Mouse (Mus musculus) liver, embryonic 11.5 days (tissue): Measurements from ENCODE around the gene Qrich1. TPM values are rescaled to one million over a fixed set of nuclear protein-coding genes. Genes with fewer than 3 reads are reported as not detected.

Source experiments
- ATAC-seq: fragments of 200-750 bp; cut with Nextera tagmentation; replicated peaks from 2 replicates; pipeline ENCODE4 v1.8.0; 2017; ENCODE audit warnings: moderate number of reproducible peaks, mild to moderate bottlenecking, moderate TSS enrichment, moderate library complexity; ENCODE audit not compliant: low FRiP score
- DNase-seq: peaks from one replicate; pipeline ENCODE4 v3.0.0-alpha.2; 2017; ENCODE audit warnings: low spot score
- H3K27ac ChIP-seq: fragments of 300-500 bp; sonication (generic); 2 replicates; pipeline ENCODE4 v1.5.1; 2014; ENCODE audit warnings: mild to moderate bottlenecking, low read depth, low read length, control low read depth
- H3K27me3 ChIP-seq: fragments of 300-500 bp; sonication (generic); replicated peaks from 2 replicates; pipeline ENCODE4 v1.6.1; 2014; ENCODE audit warnings: low read length, mixed read lengths; ENCODE audit not compliant: control insufficient read depth, insufficient read depth
- H3K36me3 ChIP-seq: fragments of 300-500 bp; sonication (generic); 2 replicates; pipeline ENCODE4 v1.6.1; 2014; ENCODE audit warnings: mild to moderate bottlenecking, low read length, moderate library complexity, mixed read lengths; ENCODE audit not compliant: control insufficient read depth, insufficient read depth
- H3K4me1 ChIP-seq: fragments of 300-500 bp; sonication (generic); replicated peaks from 2 replicates; pipeline ENCODE4 v1.6.1; 2014; ENCODE audit warnings: low read length, mixed read lengths; ENCODE audit not compliant: control insufficient read depth, insufficient read depth
- H3K4me2 ChIP-seq: fragments of 300-500 bp; sonication (generic); 2 replicates; pipeline ENCODE4 v1.6.1; 2014; ENCODE audit warnings: mild to moderate bottlenecking, control low read depth, moderate library complexity
- H3K4me3 ChIP-seq: fragments of 300-500 bp; sonication (generic); 2 replicates; pipeline ENCODE4 v1.5.1; 2014; ENCODE audit warnings: low read depth, low read length, control low read depth
- H3K9ac ChIP-seq: fragments of 300-500 bp; sonication (generic); 2 replicates; pipeline ENCODE4 v1.6.1; 2014; ENCODE audit warnings: low read depth, low read length, control low read depth
- H3K9me3 ChIP-seq: fragments of 300-500 bp; sonication (generic); 2 replicates; pipeline ENCODE4 v1.6.1; 2016; ENCODE audit warnings: low read length, inconsistent platforms, mixed read lengths; ENCODE audit not compliant: control insufficient read depth
- WGBS: fragments of 180-500 bp; shearing (Covaris S2); extraction: QIAGEN DNeasy Blood & Tissue Kit; methylation state at CpG from one replicate; pipeline ENCODE4 v1.1.7; 2014; 5-methylcytosine and 5-hydroxymethylcytosine counted together
- polyA plus RNA-seq: library from polyadenylated mRNA; unstranded; fragments of >200 nt; fragmentation: Nextera tagmentation; extraction: Ambion mirVana; gene quantifications from 2 replicates; pipeline ENCODE4 v1.2.1, GENCODE M21; 2014

Gene Qrich1
- polyA plus RNA-seq, 1 experiment from 2014 or later = 106 TPM

- no peaks in the 10 kb centered on the region for H3K9me3 ChIP-seq
- 88% methylated on average over 19 of the region's 19 CpGs for WGBS
- DNase-seq = no peak
- H3K9ac ChIP-seq = no peak overlapping the region
- no peak overlapping the region for H3K4me2 ChIP-seq
- no peaks in the 10 kb centered on the region for H3K27me3 ChIP-seq
- H3K4me3 ChIP-seq = no peak overlapping the region
- no peak for ATAC-seq
- H3K4me1 ChIP-seq = peaks cover 16% of the 10 kb centered on the region
- H3K36me3 ChIP-seq = peaks cover 14% of the 10 kb centered on the region
- no peak overlapping the region for H3K27ac ChIP-seq
Observed at GRCm38 (mm10) chr9:108481520-108482210, 34.9 kb upstream of the Qrich1 start.

- Histone ChIP-seq H3K9ac (no peak overlapping the region), H3K4me2 (no peak overlapping the region), H3K27ac (no peak overlapping the region), H3K27me3 (no peaks in the 10 kb centered on the region), H3K4me1 (peaks cover 16% of the 10 kb centered on the region), H3K36me3 (peaks cover 22% of the 10 kb centered on the region), H3K4me3 (no peak overlapping the region), H3K9me3 (no peaks in the 10 kb centered on the region)
- WGBS = 92% methylated on average over 18 of the region's 18 CpGs
- ATAC-seq (no peak), DNase-seq (no peak)
Observed at GRCm38 (mm10) chr9:108483051-108483790, 33.4 kb upstream of the Qrich1 start.

GRCm38 (mm10) chr9:108484021-108484420 lies 32.6 kb upstream of the Qrich1 start:
- peaks cover 22% of the 10 kb centered on the region for H3K36me3 ChIP-seq
- WGBS = 87% methylated on average over 15 of the region's 15 CpGs
- no peak for ATAC-seq

GRCm38 (mm10) chr9:108485301-108485875 lies 31.2 kb upstream of the Qrich1 start:
- no peak overlapping the region for H3K9ac ChIP-seq
- ATAC-seq = no peak
- H3K4me1 ChIP-seq = peaks cover 8% of the 10 kb centered on the region; the same call in 1 of the 2 replicates
- peaks cover 22% of the 10 kb centered on the region for H3K36me3 ChIP-seq
- WGBS = 88% methylated on average over 19 of the region's 19 CpGs
- no peaks in the 10 kb centered on the region for H3K9me3 ChIP-seq
- H3K4me2 ChIP-seq = no peak overlapping the region
- no peaks in the 10 kb centered on the region for H3K27me3 ChIP-seq
- DNase-seq = no peak
- no peak overlapping the region for H3K27ac ChIP-seq
- H3K4me3 ChIP-seq = no peak overlapping the region

More at GRCm38 (mm10) chr9:108484021-108484420, 32.6 kb upstream of the Qrich1 start:
- no peaks in the 10 kb centered on the region for H3K9me3 ChIP-seq
- DNase-seq = no peak
- no peak overlapping the region for H3K9ac ChIP-seq
- H3K27ac ChIP-seq = no peak overlapping the region
- no peaks in the 10 kb centered on the region for H3K27me3 ChIP-seq
- no peak overlapping the region for H3K4me3 ChIP-seq
- H3K4me1 ChIP-seq = peaks cover 10% of the 10 kb centered on the region
- no peak overlapping the region for H3K4me2 ChIP-seq

- no peak overlapping the region for H3K9ac ChIP-seq
- WGBS = 85% methylated on average over 8 of the region's 8 CpGs
- H3K9me3 ChIP-seq = no peaks in the 10 kb centered on the region
- H3K27me3 ChIP-seq = no peaks in the 10 kb centered on the region
- peaks cover 12% of the 10 kb centered on the region for H3K4me1 ChIP-seq
- DNase-seq (no peak), ATAC-seq (no peak)
- H3K4me2 ChIP-seq = no peak overlapping the region
- H3K4me3 ChIP-seq = no peak overlapping the region
- H3K36me3 ChIP-seq = peaks cover 25% of the 10 kb centered on the region
- H3K27ac ChIP-seq = no peak overlapping the region
Observed at GRCm38 (mm10) chr9:108486973-108487530, 29.6 kb upstream of the Qrich1 start.

GRCm38 (mm10) chr9:108488403-108488802 lies 28.2 kb upstream of the Qrich1 start:
- peaks cover 17% of the 10 kb centered on the region for H3K4me1 ChIP-seq
- no peaks in the 10 kb centered on the region for H3K9me3 ChIP-seq
- no peak for ATAC-seq
- peaks cover 31% of the 10 kb centered on the region for H3K36me3 ChIP-seq
- H3K4me2 ChIP-seq = no peak overlapping the region
- no peak overlapping the region for H3K9ac ChIP-seq
- H3K4me3 ChIP-seq = no peak overlapping the region
- WGBS = 91% methylated on average over 17 of the region's 17 CpGs
- DNase-seq = no peak
- H3K27ac ChIP-seq = no peak overlapping the region
- H3K27me3 ChIP-seq = no peaks in the 10 kb centered on the region

DNA sequence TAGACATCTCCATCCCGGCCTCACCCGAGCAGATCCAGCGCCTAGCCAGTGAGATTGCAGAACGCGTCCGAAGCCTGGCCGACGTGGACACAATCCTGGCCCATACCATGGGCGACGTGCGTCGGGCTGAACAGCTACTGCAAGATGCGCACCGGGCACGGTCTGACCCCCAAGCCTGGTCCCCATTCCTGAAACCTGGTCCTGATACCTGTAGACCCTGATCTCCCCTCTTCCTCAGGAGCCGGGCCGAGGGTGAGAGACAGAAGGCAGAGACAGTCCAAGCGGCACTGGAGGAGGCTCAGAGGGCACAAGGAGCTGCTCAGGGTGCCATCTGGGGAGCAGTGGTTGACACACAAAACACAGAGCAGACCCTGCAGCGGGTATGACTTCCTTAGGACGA lies 27.4 kb upstream of the Qrich1 start:
- Histone ChIP-seq H3K9me3 (no peaks in the 10 kb centered on the region), H3K4me1 (peaks cover 17% of the 10 kb centered on the region), H3K9ac (no peak overlapping the region), H3K27ac (no peak overlapping the region), H3K27me3 (no peaks in the 10 kb centered on the region), H3K36me3 (peaks cover 34% of the 10 kb centered on the region), H3K4me3 (no peak overlapping the region), H3K4me2 (no peak overlapping the region)
- DNase-seq (no peak), ATAC-seq (no peak)
- 96% methylated on average over 20 of the region's 20 CpGs for WGBS

DNA sequence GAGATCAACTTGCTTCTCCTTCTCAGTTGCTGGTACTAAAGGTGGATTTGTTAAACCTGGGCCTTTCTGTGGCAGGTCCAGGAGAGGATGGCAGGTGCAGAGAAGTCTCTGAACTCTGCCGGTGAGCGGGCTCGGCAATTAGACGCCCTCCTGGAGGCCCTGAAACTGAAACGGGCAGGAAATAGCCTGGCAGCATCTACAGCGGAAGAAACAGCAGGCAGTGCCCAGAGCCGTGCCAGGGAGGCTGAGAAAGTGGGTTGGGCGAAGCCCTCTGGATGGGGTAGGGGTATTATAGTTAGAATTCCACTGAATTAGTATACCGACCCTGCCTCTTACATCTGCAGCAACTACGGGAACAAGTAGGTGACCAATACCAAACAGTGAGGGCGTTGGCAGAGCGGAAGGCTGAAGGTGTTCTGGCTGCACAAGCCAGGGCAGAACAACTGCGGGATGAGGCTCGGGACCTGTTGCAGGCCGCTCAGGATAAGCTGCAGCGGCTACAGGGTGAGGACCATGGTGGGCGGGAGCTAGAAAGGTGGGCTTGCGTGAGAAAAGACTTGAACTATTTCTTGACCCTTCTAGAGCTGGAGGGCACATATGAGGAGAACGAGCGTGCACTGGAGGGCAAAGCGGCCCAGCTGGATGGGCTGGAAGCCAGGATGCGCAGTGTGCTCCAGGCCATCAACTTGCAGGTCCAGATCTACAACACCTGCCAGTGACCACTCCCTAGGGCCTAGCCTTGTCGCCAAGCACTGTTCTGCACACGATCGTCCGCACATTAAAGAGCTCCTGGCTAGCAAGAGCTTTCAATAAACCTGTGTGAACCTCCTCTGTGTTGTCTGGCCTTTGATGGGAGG lies 26.7 kb upstream of the Qrich1 start:
- Histone ChIP-seq H3K27ac (peak overlapping the region; percentile 97), H3K27me3 (no peaks in the 10 kb centered on the region), H3K9ac (peak overlapping the region; percentile 92; the same call in 1 of the 2 replicates), H3K4me1 (peaks cover 17% of the 10 kb centered on the region), H3K4me3 (peak overlapping the region; percentile 95), H3K9me3 (no peaks in the 10 kb centered on the region), H3K4me2 (peak overlapping the region; percentile 97), H3K36me3 (peaks cover 40% of the 10 kb centered on the region)
- DNase-seq = no peak
- WGBS = 70% methylated on average over 26 of the region's 26 CpGs
- ATAC-seq = no peak
